Mouse (Mus musculus) CD4-positive helper T cell, adult 2 months (primary cell): Measurements from ENCODE around the gene Efna3.

ENCODE experiments used
- DNase-seq: peaks from one replicate; pipeline ENCODE4 v3.0.0-alpha.2; 2012; ENCODE audit warnings: low read depth, missing footprints, low spot score

Gene Efna3

DNA sequence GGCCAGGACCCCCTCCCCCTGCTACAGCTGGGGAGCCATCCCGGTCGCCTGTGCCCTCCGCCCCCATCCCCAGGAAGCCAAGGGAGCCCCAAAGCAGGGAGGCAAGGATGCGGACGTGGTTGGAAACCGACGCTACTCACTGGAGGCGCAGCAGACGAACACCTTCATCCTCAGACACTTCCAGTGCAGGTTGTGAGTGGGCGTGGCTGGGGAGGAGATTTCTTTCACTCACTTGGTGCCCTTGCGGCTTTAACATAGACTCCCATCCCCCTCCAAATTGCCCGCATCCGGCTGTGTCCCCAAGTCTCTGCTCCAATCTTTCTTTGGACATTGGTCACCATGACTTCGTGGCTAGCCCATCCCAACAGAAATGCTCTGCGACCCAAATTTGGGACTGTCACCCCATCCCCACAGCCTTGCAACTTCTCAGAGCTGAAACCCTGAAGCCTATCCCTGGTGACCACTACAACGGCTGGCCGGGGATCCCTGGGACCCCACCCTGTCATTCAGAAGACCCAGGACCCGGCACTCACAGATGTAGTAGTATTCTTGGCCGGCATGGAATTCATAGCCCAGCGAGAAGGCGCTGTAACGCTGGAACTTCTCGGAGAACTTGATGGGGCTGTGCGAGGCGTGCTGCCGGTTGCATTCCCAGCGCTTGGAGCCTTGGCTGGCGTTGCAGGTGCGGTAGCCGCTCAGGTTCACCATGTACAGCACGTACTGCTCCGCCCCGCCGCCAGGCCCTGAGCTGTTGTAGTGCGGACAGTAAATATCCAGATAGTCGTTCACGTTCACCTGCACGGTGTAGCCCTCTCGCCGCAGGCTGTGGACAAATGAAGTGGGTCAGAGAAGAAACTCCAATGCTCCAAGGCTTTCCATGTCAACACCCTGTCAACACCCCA lies 6.6 kb downstream of the Efna3 start:
- DNase-seq = peak; percentile 57

DNA sequence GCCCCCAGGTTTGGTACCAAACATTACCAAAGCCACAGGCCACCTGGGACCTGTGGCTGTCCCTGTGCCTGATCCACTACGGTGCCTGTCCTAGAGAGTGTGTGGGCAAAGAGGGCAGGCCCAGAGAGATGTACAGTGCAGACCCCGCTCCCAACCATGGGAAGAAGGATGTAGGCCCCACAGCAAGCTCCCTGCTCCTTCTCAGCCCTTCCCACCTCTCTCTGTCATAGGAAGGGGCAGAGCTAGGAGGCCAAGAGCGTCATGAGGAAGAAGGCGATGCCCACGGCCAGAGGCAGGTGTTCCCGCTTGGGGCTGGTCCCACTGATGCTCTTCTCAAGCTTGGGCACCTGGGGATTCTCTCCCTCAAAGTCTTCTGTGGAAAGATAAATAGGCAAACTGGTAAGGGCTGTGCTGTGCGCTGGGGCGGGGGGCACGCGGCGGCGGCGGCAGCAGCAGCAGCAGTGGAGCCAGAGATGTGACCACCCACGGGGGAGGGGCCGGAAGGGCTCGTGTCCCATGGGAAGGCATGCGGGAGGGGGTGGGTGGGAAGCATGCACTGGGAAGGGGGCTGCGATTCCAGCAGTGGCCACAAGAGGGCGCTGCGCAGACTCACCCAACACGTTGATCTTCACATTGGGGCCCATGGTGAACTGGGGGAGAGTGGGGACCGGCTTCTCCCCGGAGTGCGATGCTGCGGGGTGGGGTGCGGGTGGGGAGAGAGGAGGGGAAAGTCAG lies 7.4 kb downstream of the Efna3 start:
- peak; percentile 63 for DNase-seq

DNA sequence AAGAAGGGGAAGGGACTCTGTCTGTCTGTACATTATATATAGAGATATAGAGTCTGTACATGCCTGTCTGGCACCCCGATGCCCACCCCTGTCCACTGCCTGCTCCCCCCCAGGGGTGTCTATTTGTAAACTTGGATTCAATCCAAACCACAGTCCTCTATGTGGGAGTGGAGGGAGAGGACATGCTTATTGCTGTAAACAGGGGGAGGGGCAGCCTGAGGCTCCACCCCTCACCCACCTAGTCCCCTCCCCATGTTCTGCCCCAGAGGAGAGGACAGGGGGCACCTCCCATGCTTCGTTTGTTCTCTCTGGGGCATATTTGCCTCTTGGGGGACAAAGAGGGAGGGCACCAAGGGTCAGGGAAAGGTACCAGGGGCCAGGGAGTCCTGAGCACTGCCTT lies 8.0 kb downstream of the Efna3 start:
- no peak for DNase-seq

DNA sequence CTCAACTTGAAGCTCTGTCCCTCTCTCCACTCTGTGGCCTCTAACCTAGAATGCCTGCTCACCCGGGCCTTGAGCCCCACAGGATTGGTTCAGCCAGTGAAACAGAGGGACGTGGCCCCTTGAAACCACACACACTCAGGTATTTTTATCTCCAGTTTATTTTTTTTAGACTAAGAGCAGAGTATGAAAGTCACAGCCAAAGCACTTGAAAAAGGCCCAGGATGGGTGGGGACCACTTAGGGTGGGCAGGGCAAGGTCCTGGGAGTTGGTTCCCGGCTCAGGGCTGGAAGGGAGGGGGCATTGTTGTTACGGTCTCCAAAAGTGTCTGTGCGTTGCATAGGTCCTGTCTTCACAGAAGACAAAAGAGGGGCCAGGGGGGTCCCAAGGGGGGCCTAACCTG lies 8.4 kb downstream of the Efna3 start:
- DNase-seq = no peak

DNA sequence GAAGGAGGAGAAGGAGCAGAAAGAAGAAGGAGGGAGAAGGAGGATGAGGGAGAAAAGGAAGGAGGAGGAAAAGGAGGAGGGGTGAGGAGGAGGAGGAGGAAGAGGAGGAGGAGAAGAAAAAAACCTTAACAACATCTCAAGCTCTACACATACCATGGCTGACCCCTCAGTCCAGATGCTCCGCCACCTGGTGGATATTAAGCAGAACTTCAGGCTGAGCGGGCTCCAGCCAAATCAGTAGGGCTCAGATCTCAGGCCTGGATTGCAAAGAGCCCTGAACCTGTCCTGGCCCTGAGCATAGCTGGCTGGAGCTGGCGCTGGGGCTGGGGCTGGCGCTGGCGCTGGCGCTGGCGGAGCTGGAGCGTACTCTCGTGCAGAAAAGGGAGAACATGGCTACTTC lies 14.7 kb downstream of the Efna3 start:
- peak; percentile 59 for DNase-seq

DNA sequence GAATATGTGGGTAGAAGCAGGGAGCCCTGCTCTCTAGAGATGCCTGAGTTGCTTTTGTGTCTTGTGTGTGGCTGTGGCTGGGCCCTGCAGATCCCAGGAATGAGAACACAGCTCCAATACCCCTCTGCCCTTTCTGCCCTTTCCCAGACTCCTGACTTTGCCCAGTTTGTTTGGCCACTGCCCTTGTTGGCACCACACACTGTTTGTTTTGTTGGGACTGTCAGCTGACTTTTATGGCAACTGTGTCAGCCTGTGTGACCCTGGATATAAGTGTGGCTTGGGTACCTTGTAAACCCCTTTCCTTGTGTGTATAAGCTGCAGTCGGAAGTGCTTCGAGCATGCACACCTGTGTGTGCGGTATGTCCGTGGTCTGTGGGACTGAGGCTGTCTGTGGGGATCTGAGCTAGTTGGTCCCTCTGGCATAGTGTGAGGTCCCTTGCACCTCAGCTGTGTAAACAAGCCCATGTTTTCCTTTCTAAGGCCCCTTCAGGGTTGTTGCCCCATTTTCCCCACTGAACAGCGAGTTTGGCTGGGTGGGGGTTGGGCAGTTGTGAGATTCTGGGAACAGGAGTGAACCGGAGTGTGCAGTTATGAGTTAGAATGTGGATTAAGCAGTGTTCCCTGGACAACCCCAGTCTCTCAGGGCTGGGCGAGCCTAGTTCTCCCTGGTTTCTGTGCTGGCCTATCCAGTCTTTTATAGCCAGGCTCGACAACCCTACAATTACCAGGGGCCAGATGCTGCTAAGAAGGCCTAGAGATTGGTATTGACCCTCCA lies 17.0 kb downstream of the Efna3 start:
- DNase-seq = no peak

DNA sequence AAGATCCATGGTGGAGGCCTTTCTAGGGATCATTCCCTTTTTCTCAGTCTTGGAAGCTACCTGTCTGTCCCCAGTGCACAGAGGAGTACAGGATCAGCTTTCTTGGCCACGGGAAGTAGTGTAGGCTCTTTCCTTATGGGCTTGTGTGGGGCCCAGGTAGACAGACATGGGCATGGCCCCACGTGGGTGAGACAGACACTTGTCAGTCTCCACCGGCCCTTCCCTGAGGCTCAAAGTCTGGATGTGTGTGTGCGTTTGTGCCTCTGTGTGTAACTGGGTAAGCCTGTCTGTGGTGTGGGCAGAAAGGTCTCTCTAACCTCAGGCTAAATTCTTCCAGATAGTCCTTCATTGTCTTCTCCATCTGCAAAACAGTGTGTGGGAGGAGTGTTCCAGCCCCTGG lies 17.7 kb downstream of the Efna3 start:
- no peak for DNase-seq

DNA sequence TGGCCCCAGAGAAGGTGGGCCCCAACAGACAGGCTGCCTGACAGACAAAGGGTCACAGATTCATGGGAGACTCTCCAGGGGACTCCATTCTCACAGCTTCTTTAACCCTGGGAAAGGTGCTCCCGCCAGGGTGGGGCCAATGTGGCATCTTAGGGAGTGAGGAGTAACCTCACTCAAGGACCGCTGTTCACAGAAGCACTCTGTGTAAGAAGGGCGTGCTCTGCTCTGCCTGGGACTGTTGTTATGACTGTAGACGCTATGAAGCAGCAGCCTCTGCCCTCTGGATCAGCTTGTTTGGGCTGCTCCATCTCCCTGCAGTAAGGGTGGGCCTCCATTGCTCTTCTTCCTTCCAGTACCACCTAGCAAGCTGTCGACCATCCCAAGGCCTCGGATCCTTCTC lies 18.3 kb downstream of the Efna3 start:
- DNase-seq = no peak

DNA sequence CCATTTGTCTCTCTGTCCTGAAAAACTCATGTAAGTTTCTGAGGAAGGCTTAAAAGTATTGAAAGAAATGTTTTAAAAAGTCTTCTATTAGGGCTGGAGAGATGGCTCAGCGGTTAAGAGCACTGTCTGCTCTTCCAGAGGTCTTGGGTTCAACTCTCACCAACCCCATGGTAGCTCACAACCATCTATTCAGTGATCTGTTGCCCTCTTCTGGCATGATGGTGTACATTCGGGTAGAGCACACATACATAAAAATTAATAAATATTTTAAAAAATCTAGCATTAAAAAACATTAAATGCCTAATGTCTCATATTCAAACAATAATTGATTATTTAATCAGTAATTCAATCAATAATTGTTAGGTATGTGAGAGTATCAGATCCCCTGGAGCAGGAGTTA lies 22.3 kb downstream of the Efna3 start:
- DNase-seq = no peak

DNA sequence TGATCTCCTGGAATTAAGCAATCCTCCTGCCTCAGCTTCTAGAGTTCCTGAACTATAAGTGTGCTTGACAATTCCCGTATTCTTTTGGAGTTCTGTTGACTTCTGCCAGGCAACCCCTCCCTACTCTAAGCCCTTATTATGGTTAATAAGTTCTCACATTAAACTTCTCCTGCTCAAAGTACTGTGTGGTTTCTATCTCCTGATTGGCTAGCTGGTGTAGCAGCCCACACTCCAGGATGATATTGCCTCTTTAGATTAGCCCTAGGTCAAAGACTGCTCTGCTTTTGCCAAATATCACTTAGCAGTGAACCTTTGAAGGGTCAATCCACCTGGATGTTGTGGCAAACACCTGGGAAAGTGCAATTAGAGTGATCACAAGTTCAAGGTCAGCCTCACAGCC lies 22.7 kb downstream of the Efna3 start:
- no peak for DNase-seq

DNA sequence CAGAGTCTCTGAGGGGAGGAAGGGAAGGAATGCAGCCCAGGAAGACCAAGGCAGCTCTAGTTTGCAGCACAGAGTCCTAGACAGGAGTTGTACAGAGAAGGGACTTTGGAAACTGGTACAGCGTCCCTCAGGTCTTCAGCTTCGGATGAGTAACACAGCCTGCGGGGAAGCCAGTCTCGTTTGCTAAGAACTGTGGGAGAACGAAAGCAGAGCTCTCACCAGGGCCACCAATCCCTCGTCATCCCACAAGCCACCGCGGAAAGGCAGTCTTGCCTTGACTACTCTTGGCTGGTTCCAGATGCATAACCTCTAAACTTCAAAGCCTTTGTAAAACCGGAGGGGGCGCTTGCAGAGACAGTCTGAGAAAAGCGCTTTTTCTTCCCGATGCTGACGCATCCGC lies 23.3 kb downstream of the Efna3 start:
- DNase-seq = peak; percentile 63

DNA sequence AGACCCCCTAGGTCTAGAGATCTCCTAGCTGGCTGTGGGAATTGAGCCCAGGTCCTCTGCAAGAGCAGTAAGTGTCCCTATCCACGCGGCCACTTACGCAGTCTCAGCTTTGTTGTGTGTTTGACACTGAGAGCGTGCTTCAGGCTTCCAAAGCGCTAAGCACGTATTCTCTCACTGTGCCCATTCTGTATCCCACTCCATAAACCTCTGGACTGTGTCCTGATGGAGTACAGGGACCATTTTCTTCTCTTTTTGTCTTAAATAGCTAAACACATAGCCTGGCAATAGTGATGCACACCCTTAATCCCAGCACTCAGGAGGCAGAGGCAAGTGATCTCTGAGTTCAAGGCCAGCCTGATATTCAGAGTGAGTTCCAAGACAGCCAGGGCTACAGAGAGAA lies 23.9 kb downstream of the Efna3 start:
- DNase-seq = no peak

DNA sequence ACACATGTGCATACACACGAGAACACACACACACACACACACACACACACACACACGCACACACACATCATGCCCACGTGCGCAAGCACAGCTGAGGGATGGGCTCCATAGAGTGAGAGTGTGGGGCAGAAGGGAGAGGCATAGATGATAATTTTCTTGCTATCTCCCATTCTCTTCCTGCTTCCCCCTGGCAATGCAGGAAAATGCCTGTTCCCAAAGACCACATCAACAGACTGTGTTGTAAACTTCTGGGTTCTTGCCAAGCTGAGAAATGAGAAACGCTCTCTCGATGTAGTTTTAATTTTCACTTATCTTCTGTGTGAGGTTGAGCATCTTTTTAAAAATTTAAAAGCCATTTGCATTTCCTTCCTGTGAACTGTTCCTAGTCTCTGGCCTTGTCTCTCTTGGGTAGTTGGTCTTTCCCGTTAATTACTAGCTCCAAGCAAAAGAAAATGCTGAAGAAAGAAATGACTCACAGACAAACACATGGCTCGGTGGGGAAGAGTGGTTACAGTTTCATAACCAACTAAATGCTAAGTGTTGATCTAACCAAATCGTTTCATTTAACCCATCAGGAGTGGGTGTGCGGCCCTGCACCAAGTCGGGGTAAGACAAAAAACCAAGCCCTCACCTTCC lies 25.9 kb downstream of the Efna3 start:
- no peak for DNase-seq

DNA sequence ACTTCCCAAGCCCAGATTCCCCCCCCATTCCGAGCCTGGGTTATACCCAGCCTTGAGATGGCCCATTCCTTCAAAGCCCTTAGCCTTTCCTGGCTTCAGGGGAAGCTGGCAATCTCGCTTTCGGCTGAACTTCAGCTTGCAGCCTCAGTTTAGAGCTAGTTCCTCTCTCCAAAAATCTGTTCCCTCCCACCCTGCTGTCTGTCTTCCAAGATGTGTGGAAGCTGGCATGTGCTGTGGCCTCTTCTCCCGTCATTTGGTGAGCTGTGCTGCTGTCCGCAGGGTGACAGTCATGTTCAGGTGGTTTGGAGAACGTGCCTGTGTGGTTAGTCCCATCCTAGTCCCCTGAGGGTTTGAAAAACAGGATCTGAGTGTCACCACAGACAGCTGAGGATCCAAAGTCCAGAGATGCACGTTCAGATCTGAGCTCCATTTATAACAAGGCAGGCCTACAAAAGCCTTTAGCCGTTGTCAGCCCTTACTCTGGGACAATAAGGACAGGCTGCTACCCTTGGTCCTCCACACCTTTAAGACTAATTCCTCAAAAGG lies 27.0 kb downstream of the Efna3 start:
- no peak for DNase-seq

DNA sequence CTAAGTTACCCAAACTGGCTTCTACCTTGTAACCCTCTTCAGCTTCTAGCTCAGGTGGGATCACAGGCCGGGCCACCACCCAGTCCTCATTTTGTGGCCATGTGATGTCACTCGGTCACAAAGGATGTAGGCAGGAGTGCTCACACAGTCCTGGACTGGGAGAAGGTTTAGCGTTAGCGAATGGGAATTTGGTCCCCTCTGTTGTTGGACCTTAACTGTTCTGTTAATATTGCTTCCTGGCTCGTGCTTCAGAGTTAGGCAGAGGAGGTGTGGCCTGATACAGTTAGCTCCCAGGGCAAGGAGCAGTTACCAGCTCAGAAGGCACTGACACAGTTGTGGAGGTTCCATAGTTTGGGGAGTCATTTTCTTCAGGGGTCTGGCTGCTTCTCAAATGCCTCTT lies 28.6 kb downstream of the Efna3 start:
- DNase-seq = no peak

DNA sequence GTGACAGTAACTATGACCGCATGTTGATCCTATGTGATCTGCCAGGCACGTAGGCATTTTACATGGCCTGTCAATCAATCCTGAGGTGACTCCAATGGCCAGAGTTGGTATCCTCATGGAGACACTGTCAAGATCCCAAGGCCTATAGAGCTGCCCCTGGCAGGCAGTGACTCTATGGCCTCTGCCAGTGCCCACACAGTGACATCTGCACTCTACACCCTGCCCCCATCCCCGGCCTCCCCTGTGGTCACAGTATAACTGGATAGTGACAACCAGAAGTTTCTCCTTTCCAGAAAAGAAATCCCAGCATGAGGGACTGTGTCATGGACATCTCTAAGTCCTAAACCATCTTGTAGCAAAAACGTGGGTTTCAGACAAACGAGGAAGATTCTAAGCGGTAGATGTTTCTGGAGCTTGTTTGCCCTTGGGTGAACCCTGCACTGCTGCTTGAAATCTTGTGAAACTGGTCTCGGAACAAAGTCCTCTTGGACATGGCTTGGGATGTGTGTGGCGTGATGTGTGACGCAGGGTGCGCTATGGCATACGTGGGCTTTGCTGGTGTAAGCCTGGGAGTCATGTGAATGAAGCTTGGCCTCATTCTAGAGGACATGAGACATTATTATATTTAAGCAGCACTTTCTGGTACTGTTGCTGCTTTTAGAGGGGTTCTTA lies 29.4 kb downstream of the Efna3 start:
- no peak for DNase-seq

DNA sequence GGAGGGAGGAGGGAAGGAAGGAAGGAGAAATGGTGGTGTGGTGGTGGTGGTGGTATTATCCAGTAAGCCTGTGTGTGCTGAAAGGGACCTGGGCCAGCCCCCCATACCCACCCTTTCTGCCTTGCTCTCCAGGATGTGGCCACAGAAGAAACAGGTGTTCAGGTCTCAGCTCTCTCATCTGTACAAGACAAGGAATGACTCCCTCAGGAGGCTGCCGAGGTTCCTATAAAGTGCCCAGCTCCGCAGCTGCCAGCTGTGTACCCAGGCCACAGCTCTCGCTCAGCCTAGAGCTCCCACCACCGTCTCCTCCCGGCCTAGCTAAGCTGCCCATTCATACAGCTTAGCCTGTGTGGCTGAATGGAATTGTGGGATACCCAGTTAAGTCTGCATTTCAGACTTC lies 30.5 kb downstream of the Efna3 start:
- DNase-seq = no peak

DNA sequence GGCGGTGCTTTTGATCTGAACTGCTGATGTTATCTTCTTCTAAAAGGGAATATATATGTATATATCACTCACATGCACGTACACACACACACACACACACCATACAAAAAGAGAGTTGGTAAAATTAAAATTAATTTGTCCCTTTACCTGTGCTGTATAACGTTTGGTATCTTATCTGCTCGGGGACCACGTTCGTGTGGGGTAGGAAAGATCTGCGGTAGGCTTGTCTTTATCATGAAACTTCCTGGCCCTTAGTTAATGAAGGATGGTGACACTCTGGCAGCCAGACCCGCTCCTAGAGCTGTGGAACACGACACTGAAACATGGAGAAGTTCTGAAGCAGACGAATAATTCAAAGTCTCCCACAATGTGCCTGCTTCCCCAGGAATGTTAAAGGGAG lies 30.9 kb downstream of the Efna3 start:
- no peak for DNase-seq

DNA sequence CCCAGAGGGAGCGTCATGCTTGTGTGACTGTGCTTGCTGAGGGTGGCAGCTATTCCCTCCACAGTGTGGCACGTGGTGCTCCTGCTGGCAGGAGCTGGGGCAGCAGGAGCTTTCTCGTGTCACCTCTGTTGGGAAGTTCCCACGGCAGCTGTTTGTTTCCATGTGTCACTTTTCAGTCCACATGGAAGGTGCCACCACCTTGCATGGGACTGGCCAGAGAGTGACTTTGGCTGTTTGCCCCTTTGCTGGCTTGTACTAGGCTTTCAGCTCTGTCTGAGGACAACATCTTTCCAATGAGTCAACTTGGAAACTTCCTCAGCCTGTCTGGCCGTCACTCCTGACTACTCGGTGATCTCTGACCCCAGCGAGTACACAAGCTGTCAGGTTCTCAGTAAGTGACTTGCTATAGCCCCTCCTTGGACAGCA lies 34.2 kb downstream of the Efna3 start:
- no peak for DNase-seq

DNA sequence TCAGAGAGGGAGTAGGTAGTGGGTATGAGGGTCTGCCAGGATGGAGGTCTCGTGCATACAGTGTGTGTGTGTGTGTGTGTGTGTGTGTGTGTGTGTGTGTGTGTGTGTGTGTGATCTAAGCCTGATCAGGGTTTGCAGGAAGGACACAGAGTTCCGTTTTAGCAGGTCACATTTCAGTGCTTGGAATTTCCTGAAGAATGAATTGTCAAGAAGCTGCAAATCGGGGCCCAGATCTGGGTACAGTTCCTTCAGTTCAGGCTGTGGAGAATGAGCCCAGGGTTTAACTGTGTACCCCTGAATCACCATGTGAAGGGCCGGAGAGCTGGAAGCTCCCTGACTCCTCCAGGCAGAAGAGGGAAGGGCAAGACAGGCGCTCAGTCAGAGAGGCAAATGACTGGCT lies 35.5 kb downstream of the Efna3 start:
- DNase-seq = no peak

DNA sequence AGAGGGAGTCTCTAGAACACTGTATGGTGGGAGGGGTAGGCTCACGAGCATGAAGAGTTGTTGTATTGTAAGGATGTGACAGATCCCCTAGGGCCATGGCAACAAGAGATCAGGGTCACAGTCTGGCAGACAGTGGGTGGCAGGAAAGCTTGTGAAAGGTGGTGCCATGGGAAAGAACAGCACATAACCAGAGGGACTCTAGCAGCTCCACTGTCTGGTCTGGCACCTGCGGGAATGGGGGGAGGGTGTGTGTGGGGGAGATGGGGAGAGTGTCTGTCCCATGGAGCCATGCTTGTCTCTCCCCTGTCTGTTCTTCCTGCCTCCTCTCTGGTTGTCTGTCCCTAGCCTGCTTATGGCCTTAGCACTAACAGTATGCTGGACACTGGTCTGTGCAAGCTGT lies 37.2 kb downstream of the Efna3 start:
- no peak for DNase-seq
